Mouse (Mus musculus) forebrain, embryonic 14.5 days (tissue): Measurements from ENCODE around the gene Zfp975. TPM values are rescaled to one million over a fixed set of nuclear protein-coding genes. Genes with fewer than 3 reads are reported as not detected.
A peak's percentile ranks its signal among the peaks of the same experiment; 100 is the strongest.
"Not testable (repeated sequence)": the region's sequence is repeated elsewhere in the genome, so short reads cannot be mapped to it uniquely, and the experiment has no call there.

Experiments
- ATAC-seq: fragments of 200-750 bp; cut with Nextera tagmentation; 2 replicates; pipeline ENCODE4 v1.8.0; 2017; ENCODE audit warnings: mild to moderate bottlenecking, moderate library complexity
- DNase-seq: peaks from one replicate; pipeline ENCODE4 v3.0.0-alpha.2; 2015; ENCODE audit warnings: low spot score
- H3K27ac ChIP-seq: fragments of 300-500 bp; sonication (generic); 2 replicates; pipeline ENCODE4 v1.5.1; 2014; ENCODE audit warnings: low read depth, mild to moderate bottlenecking, control low read depth, low read length, moderate library complexity
- H3K27me3 ChIP-seq: fragments of 300-500 bp; sonication (generic); replicated peaks from 2 replicates; pipeline ENCODE4 v1.6.1; 2014; ENCODE audit warnings: low read length, control low read depth, mixed read lengths; ENCODE audit not compliant: control insufficient read depth, insufficient read depth
- H3K36me3 ChIP-seq: fragments of 300-500 bp; sonication (generic); 2 replicates; pipeline ENCODE4 v1.6.1; 2014; ENCODE audit warnings: low read length, control low read depth; ENCODE audit not compliant: control insufficient read depth, insufficient read depth
- H3K4me1 ChIP-seq: fragments of 300-500 bp; sonication (generic); 2 replicates; pipeline ENCODE4 v1.6.1; 2014; ENCODE audit warnings: antibody characterized with exemption, low read length, control low read depth; ENCODE audit not compliant: control insufficient read depth, insufficient read depth
- H3K4me2 ChIP-seq: fragments of 300-500 bp; sonication (generic); 2 replicates; pipeline ENCODE4 v1.6.1; 2014; ENCODE audit warnings: mild to moderate bottlenecking, control low read depth, low read length
- H3K4me3 ChIP-seq: fragments of 300-500 bp; sonication (generic); 2 replicates; pipeline ENCODE4 v1.5.1; 2014; ENCODE audit warnings: low read depth, low read length, control low read depth
- H3K9ac ChIP-seq: fragments of 300-500 bp; sonication (generic); 2 replicates; pipeline ENCODE4 v1.6.1; 2014; ENCODE audit warnings: mild to moderate bottlenecking, low read length, control low read depth, moderate library complexity
- H3K9me3 ChIP-seq: fragments of 300-500 bp; sonication (generic); replicated peaks from 2 replicates; pipeline ENCODE4 v1.6.1; 2016; ENCODE audit warnings: low read length, control low read depth, mixed read lengths; ENCODE audit not compliant: control insufficient read depth
- WGBS: fragments of 180-500 bp; shearing (Covaris S2); extraction: QIAGEN DNeasy Blood & Tissue Kit; methylation state at CpG from one replicate; pipeline ENCODE4 v1.1.7; 2014; 5-methylcytosine and 5-hydroxymethylcytosine counted together
- polyA plus RNA-seq: library from polyadenylated mRNA; unstranded; fragments of >200 nt; fragmentation: Nextera tagmentation; extraction: Ambion mirVana; gene quantifications from 2 replicates; pipeline ENCODE4 v1.2.1, GENCODE M21; 2014

Gene Zfp975
- polyA plus RNA-seq, 1 experiment from 2014 or later = 4.6 TPM

GRCm38 (mm10) chr7:42643120-42643620, 49.4 kb downstream of the Zfp975 start:
- not testable (repeated sequence) for DNase-seq, H3K9me3 ChIP-seq, H3K27ac ChIP-seq, H3K27me3 ChIP-seq, H3K36me3 ChIP-seq, H3K9ac ChIP-seq, H3K4me1 ChIP-seq, ATAC-seq
- peak overlapping the region; percentile 26; the same call in 1 of the 2 replicates for H3K4me3 ChIP-seq
- H3K4me2 ChIP-seq = peak overlapping the region; percentile 43
- 13% methylated on average over 3 of the region's 3 CpGs for WGBS

- H3K4me3 ChIP-seq = peak within 1 kb of the TSS; percentile 26
- H3K4me1 ChIP-seq, H3K36me3 ChIP-seq, H3K27ac ChIP-seq, H3K27me3 ChIP-seq, H3K9me3 ChIP-seq: not testable (repeated sequence)
- peak within 1 kb of the TSS; percentile 43 for H3K4me2 ChIP-seq
- H3K9ac ChIP-seq = peak within 1 kb of the TSS; percentile 26; the same call in 1 of the 2 replicates
- 3% methylated on average over 25 of the region's 25 CpGs for WGBS
- DNase-seq = peak; percentile 86
- ATAC-seq = peak; percentile 99
Observed at GRCm38 (mm10) chr7:42642152-42643115, 50.1 kb downstream of the Zfp975 start, which contains the start of gene Zfp976. Gene Zfp976, minus strand, starts transcription at chr7:42642588.

GRCm38 (mm10) chr7:42631031-42631430, 61.5 kb downstream of the Zfp975 start:
- not testable (repeated sequence) for H3K9ac ChIP-seq, H3K27ac ChIP-seq, H3K4me3 ChIP-seq, H3K36me3 ChIP-seq, H3K9me3 ChIP-seq, ATAC-seq, H3K4me2 ChIP-seq, H3K27me3 ChIP-seq, DNase-seq, H3K4me1 ChIP-seq

Other genes with a start within 250 kb of the Zfp975 start
- not detected in 2 replicates for gene 4933421I07Rik, start 244.6 kb downstream of the Zfp975 start, polyA plus RNA-seq
- 11.4 and 14.9 TPM in 2 replicates for gene Zfp141, start 187.0 kb downstream of the Zfp975 start, polyA plus RNA-seq
- not detected in 2 replicates for gene Gm21028, start 114.2 kb downstream of the Zfp975 start, polyA plus RNA-seq
- gene Zfp977, start 100.2 kb downstream of the Zfp975 start, polyA plus RNA-seq = 1.3 and 2.9 TPM in 2 replicates
- 1.9 and 2.4 TPM in 2 replicates for gene Zfp976, start 50.2 kb downstream of the Zfp975 start, polyA plus RNA-seq
- not detected in 2 replicates for gene Gm17067, start 34.3 kb upstream of the Zfp975 start, polyA plus RNA-seq
- not detected in 2 replicates for gene Vmn2r62, start 100.8 kb upstream of the Zfp975 start, polyA plus RNA-seq
- not detected in 2 replicates for gene Gm2381, start 174.5 kb upstream of the Zfp975 start, polyA plus RNA-seq
- not detected in 2 replicates for gene Vmn2r63, start 241.1 kb upstream of the Zfp975 start, polyA plus RNA-seq